In the genomic region with DNA sequence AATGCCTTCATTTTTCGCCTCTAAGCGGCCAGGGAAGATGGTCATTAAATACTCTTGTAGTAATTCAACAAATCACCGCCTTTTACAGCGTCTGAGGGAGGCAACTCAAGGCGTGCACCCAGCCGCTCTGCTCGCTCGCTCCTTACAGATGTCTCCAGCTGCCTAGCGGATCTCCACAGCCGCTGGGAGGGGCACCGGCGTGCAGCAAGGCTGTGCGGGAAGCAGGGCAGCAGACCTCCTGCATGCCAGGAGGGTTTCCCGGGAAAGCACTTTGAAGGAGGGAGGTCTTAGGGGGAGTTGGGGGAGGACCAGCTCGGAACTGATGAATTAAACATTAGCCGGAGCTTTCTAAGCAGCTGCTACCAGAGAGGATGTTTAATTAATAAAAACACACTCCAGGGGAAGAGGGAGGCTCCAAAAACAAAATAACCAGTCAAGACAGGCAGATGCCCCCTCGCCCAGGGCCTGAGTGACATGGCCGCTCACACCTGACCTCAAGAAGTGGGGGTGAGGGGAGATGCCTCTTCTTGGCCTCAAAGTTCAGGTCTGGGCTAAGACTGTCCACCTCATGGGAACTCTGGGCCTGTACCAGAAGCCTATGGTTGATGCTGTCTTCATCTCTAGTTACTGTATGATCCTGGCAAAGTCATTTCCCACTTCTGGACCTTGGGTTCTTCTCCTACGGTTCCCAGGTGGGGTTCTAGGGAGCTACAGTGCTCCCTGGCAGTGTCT, we compare ENCODE assay signal across 8 mouse cellular contexts. TPM values are rescaled to one million over a fixed set of nuclear protein-coding genes. Genes with fewer than 3 reads are reported as not detected.
DNase-seq lines count a peak whose midpoint lies in the region; ATAC-seq lines count a peak whose summit lies in the region.

No protein-coding gene starts in this region.

- no peak overlapping the region for H3K27ac ChIP-seq in kidney, embryonic 16.5 days (ENCODE audit: low read length)
- peak overlapping the region; percentile 73 for H3K27ac ChIP-seq in forebrain, embryonic 13.5 days
- no peak overlapping the region for H3K27ac ChIP-seq in limb, embryonic 13.5 days

- no peaks in the 10 kb centered on the region for H3K9me3 ChIP-seq in kidney, embryonic 16.5 days (ENCODE audit: low read length)
- H3K9me3 ChIP-seq in forebrain, embryonic 13.5 days (replicated peaks): no peaks in the 10 kb centered on the region
- 0 out of 2 replicates have a peak, but pooled peaks cover 3% of the 10 kb centered on the region for H3K9me3 ChIP-seq in limb, embryonic 13.5 days

- H3K9ac ChIP-seq in kidney, embryonic 16.5 days (replicated peaks; ENCODE audit: low read length): no peak overlapping the region
- no peak overlapping the region for H3K9ac ChIP-seq in forebrain, embryonic 13.5 days
- H3K9ac ChIP-seq in limb, embryonic 13.5 days: no peak overlapping the region

- H3K4me1 ChIP-seq in kidney, embryonic 16.5 days (ENCODE audit: insufficient read depth, low read length): peaks cover 12% of the 10 kb centered on the region
- peaks cover 59% of the 10 kb centered on the region for H3K4me1 ChIP-seq in forebrain, embryonic 13.5 days
- peaks cover 27% of the 10 kb centered on the region for H3K4me1 ChIP-seq in limb, embryonic 13.5 days

- no peak for DNase-seq in kidney, adult 9 months
- peak; percentile 85 for DNase-seq in retina, postnatal 1 day
- DNase-seq in cerebellum, adult 9-11 months: no peak
- DNase-seq in B cell, adult 2 months: no peak
- DNase-seq in frontal cortex, postnatal 14 days (ENCODE audit: low spot score in 2 of 2): no peak

- WGBS in kidney, embryonic 16.5 days: 7% methylated on average over 19 of the region's 19 CpGs
- 7% methylated on average over 19 of the region's 19 CpGs for WGBS in forebrain, embryonic 13.5 days
- WGBS in limb, embryonic 13.5 days: 7% methylated on average over 19 of the region's 19 CpGs

- H3K4me3 ChIP-seq in kidney, embryonic 16.5 days (ENCODE audit: low read length): no peak overlapping the region
- peak overlapping the region; percentile 16 for H3K4me3 ChIP-seq in forebrain, embryonic 13.5 days
- H3K4me3 ChIP-seq in limb, embryonic 13.5 days: 0 out of 2 replicates have a peak overlapping the region, but pooled peaks have one; percentile 18

- H3K27me3 ChIP-seq in kidney, embryonic 16.5 days (ENCODE audit: insufficient read depth, low read length): peaks cover 4% of the 10 kb centered on the region; the same call in 1 of the 2 replicates
- 0 out of 2 replicates have a peak, but pooled peaks cover 7% of the 10 kb centered on the region for H3K27me3 ChIP-seq in forebrain, embryonic 13.5 days
- H3K27me3 ChIP-seq in limb, embryonic 13.5 days: peaks cover 12% of the 10 kb centered on the region

- ATAC-seq in kidney, embryonic 16.5 days (ENCODE audit: low FRiP score, low TSS enrichment): peak; percentile 88
- peak; percentile 90 for ATAC-seq in forebrain, embryonic 13.5 days
- ATAC-seq in limb, embryonic 13.5 days (ENCODE audit: low FRiP score, low read depth): peak; percentile 42; the same call in 1 of the 2 replicates

- H3K36me3 ChIP-seq in kidney, embryonic 16.5 days (ENCODE audit: insufficient read depth, low read length): no peaks in the 10 kb centered on the region
- H3K36me3 ChIP-seq in forebrain, embryonic 13.5 days (ENCODE audit: poor library complexity, severe bottlenecking): no peaks in the 10 kb centered on the region
- no peaks in the 10 kb centered on the region for H3K36me3 ChIP-seq in limb, embryonic 13.5 days

- H3K4me2 ChIP-seq in kidney, embryonic 16.5 days (replicated peaks; ENCODE audit: low read depth, low read length): peak overlapping the region; percentile 28
- H3K4me2 ChIP-seq in forebrain, embryonic 13.5 days: peak overlapping the region; percentile 51
- peak overlapping the region; percentile 50 for H3K4me2 ChIP-seq in limb, embryonic 13.5 days (replicated peaks)

RNA-seq across cellular contexts. Expression of a gene that starts 39.7 kb away (rescaled TPM):
- 0.16 and 0.18 TPM in 2 replicates for polyA plus RNA-seq in kidney, embryonic 16.5 days (2015; fragmentation: Nextera tagmentation; extraction: Ambion mirVana)
- polyA plus RNA-seq in forebrain, embryonic 13.5 days (2015; fragmentation: Nextera tagmentation; extraction: Ambion mirVana): 6.3 and 6.5 TPM in 2 replicates
- 0.13 and 0.32 TPM in 2 replicates for polyA plus RNA-seq in limb, embryonic 13.5 days (2015; fragmentation: Nextera tagmentation; extraction: Ambion mirVana)
